Mouse (Mus musculus): ENCODE results near the gene Romo1.
A peak's percentile ranks its signal among the peaks of the same experiment; 100 is the strongest.
"Not testable (repeated sequence)": the region's sequence is repeated elsewhere in the genome, so short reads cannot be mapped to it uniquely, and the experiment has no call there.

The Romo1 gene

DNA sequence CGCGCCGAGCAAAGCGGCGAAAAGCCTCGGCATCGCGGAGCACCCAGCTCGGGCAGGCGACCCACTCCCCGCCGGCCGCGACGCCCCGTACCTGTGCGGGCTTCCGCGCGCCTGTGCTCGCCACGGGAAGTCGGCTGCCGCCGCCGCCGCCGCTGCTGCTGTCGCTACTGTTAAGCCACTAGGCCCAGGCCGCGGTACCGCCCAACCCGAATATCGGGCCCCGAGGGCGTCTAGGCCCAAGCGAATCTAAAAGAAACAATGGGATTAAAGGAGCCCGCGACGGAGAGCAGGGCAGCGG lies 35.9 kb downstream of the Romo1 start:
- DNase-seq (ENCODE audit: extremely low spot score) = no peak

DNA sequence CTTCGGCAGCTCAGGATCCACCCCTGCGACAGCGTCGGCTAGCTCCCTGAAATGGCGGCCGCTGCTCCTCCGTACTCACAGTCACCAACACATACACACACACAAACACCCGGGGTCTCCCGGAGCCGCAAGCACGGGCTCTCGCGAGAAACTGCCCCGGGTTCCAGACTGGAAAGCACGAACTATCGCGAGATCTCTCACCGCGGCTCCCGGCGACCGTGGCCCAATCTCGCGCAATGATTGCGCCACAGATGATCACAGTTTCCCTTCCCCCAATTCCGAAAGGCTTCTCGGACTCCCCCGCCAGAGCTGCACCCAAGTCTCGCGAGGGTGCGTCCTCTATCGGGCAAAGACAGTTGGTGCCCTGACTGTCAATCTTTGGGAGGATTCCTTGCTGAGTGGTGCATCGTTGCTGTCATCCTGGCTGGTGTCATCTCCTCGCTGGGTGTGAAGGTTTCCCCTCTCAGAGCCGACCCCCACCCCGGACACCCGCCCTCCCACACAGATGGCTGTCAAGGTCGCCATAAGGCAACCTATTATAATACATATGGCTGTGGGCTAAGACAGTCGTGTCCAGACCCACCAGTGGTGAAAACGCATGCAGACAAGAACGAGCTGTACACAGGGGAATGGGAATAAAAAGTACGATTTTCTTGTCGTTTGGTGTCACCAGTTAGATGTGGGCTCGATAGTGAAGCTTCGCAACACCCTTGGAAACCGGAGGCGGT lies 36.4 kb downstream of the Romo1 start, which contains the start of gene Rbm39:
Gene Rbm39 (minus strand): TSS at position 145 of the 728 bp plus-strand sequence.
- DNase-seq (ENCODE audit: extremely low spot score) = peak; percentile 100

DNA sequence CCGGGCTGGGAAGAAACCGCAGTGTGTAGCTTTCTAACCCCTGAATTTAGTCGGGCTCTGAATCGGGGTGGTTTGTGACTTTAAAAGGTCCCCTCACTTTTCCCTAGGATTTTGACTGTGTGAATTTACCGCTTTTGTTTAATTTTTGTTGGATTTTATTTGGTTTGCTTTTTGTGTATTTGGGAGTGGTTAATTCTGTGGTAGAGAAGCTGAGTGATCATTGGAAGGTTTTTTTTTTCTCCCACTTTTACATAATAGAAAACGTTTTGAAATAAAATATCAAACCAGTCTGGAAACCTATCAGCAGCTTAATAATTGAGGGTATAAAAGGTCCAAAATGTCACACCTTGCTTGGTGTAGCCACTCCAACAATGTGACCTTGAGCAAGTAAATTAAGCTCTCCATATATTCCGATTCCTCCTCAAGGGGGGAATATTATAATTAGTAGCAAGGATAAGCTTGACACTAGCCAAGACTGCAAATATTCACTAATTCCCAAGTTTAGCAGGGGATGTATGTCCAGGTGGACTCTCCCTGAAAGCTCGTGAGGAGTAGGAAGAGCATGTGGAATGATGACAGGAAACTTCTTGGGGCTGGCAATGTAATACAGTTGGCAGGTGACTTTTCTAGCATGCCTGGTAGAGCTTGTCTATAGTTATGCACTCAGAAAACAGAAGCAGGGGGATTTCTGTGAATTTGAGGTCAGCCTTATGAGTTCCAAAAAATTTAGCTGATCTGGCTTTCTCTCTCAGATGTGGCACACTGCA lies 37.2 kb downstream of the Romo1 start:
- DNase-seq (ENCODE audit: extremely low spot score) = no peak

DNA sequence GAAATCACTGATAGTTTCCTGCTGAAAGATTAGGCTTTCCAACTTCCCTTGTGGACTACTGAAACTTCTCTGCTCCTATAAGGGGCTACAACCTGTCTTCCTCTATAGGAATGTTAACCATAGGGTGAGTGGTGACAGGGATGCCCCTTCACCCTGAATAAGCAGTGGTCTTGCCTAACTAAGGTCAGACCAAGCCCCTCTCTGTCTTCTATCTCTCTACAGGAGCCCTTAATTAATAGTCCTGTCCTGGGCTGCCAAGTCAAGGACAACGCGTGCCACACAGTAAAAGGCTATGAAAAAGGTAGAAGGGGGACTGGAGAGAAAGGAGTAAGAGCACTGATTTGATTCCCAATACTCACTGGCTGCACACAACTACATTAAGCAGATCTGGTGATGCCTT lies 37.8 kb downstream of the Romo1 start:
- DNase-seq (ENCODE audit: extremely low spot score) = no peak

DNA sequence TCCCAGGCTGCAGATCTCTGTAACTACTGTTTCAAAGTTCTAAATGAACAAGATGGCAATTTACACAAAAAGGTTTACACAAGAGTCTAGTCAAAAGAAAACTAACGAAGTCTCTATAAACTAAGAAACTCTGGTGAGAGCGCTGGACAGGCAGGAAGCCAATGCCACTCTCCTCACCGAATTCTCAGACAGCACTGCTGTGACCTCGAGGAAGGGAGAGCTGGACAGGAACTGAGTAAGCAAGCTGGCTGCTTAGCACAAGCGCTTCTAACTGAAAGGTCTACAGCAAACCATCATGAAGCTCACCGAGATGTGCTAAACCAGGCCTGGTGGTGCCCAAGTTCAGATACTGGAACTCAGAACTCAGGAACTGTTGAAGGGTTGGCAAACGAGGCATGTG lies 45.4 kb downstream of the Romo1 start:
- not testable (repeated sequence) for DNase-seq (ENCODE audit: extremely low spot score)

DNA sequence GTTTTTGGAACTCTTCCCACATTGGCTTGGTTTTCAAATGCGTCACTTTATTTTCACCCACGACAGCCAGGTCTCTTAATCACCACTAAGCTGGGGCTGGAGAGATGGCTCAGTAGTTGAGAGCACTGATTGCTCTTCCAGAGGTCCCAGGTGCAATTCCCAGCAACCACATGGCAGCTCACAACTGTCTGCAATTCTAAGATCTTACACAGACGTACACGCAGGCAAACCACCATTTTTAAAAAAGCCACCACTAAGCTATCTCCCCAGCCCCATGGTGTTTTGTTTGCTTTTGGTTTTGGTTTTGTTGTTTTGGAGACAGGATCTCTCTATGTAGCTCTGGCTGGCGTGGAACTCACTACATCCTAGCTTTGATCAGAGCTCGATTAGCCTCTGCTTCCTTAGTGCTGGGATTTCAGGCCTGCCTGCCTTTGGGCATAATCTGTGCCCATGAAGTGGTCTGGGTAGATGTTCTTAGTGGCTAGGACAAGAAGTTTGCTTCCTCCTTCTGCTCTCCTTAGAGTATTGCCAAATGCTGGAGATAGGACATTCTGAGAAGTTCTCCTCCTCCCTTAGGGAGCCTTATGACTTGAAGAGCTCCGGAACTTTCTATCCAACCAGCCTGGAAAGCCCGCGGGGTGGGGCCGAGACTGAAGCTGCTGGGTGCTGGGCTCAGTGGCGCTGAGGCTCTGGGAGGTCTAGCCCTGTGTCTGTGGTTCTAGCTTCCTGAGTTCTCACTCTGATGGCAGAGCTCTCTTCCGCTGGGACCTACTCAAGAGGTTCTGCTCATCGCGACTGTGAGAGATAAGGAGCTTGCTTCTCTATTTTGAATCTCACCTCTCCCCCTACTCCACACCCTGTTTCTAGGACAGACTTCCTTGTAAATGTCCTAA lies 46.4 kb downstream of the Romo1 start:
- no peak for DNase-seq (ENCODE audit: extremely low spot score)

DNA sequence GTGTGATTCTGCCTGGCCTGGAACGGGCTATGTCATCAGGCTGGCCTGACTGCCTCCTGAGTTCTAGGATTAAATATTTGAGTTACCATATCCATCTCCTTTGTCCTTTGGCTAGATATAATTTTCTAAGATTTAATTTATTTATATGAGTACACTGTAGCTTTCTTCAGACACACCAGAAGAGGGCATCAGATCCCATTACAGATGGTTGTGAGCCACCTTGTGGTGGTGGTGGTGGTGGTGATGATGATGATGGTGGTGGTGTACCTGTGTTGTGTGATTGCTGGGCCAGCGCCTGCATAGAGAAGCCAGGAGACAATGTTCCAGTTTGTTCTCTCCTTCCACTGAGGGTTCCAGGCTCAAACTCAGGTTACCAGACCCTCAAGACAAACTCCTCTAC lies 47.7 kb downstream of the Romo1 start:
- DNase-seq (ENCODE audit: extremely low spot score) = no peak

DNA sequence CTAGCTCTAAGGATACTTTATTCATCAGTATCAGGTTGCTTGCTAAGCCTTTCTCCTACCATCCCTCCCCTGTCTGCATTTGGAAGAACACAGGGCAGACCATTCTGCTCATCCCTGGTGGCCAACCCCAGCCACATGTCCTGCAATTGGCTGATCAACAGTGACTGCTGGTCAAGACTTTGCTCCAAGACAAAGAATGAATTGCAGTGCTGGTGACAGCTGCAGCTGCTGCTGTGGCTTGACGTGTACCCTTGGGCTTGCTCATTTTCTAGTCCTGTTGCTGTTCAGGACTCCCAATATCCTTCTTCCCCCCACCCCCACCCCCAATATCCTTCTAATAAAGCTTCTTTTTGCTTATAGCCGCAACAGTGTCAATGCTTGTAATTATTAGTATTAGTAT lies 48.2 kb downstream of the Romo1 start:
- DNase-seq (ENCODE audit: extremely low spot score) = no peak

DNA sequence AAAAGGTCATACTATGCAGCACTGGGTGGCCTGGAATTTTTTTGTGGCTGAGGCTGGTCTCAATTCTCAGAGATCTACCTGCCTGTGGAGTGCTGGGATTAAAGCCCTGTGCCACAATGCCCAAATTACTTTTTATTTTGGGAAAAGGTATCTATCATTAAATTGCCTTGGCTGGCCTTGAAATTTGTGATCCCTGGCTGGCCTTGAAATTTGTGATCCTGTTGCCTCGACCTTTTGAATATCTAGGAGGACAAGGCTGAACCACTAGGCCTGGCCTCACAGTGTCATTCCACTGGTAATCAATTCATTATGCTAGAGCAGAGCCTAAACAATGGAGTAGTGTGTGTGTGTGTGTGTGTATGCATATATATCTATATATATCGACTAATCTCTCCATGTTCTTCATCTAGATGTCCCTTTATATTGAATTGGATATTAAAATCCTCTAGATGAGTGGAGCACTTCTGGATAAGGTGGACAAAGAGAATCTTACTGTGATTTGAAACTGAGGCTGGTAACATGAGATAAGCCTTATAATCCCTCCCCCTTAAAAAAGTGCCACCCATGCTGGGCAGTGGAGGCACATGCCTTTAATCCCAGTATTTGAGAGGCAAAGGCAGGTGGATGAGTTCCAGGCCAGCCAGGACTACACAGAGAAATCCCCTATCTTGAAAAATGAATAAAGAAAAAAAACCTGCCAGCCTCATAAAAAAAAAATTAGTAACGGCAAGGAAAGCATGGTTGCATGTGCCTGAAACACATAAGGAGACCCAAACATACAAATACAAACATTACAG lies 49.4 kb downstream of the Romo1 start:
- DNase-seq (ENCODE audit: extremely low spot score) = no peak

DNA sequence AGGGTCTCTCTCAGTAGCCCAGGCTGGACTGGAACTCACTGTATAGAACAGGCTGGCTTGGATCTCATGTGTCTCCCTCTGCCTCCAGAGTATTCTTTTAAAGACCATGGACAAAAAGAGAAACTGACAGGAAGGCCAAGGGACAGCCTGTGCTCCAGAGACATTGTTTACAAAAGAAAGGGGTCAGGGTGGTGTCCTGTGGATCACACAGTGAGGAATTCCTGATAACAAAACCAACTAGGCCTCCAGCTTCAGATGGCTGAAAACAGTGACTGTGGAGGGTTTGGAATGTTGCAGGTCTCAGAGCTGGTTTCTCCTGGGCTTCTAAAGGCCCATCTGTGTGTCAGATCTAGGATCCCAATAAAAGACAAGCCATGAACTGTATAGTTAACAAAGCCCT lies 50.7 kb downstream of the Romo1 start:
- DNase-seq (ENCODE audit: extremely low spot score) = no peak

Measured in embryo, embryonic 9.5 days (tissue).